Mouse (Mus musculus) limb, embryonic 14.5 days (tissue): ENCODE results near the gene Rgs7. TPM values are rescaled to one million over a fixed set of nuclear protein-coding genes. Genes with fewer than 3 reads are reported as not detected.

ENCODE experiments used
- ATAC-seq: fragments of 200-750 bp; cut with Nextera tagmentation; 2 replicates; pipeline ENCODE4 v1.8.0; 2017; ENCODE audit warnings: low read depth, moderate number of reproducible peaks, moderate TSS enrichment; ENCODE audit not compliant: low FRiP score
- DNase-seq: peaks from one replicate; pipeline ENCODE4 v3.0.0-alpha.2; 2015; ENCODE audit warnings: low spot score
- H3K27ac ChIP-seq: fragments of 300-500 bp; sonication (generic); replicated peaks from 2 replicates; pipeline ENCODE4 v1.5.1; 2014; ENCODE audit warnings: low read depth, mild to moderate bottlenecking, low read length, moderate library complexity, mixed read lengths
- H3K27me3 ChIP-seq: fragments of 300-500 bp; sonication (generic); 2 replicates; pipeline ENCODE4 v1.6.1; 2014; ENCODE audit warnings: low read length, mixed read lengths; ENCODE audit not compliant: control insufficient read depth, insufficient read depth
- H3K36me3 ChIP-seq: fragments of 300-500 bp; sonication (generic); 2 replicates; pipeline ENCODE4 v1.6.1; 2014; ENCODE audit warnings: mild to moderate bottlenecking, low read length, moderate library complexity, mixed read lengths; ENCODE audit not compliant: control insufficient read depth, insufficient read depth
- H3K4me1 ChIP-seq: fragments of 300-500 bp; sonication (generic); 2 replicates; pipeline ENCODE4 v1.6.1; 2014; ENCODE audit warnings: antibody characterized with exemption, low read length, mixed read lengths; ENCODE audit not compliant: control insufficient read depth, insufficient read depth
- H3K4me2 ChIP-seq: fragments of 300-500 bp; sonication (generic); replicated peaks from 2 replicates; pipeline ENCODE4 v1.6.1; 2014; ENCODE audit warnings: low read depth, mild to moderate bottlenecking, low read length, moderate library complexity; ENCODE audit not compliant: severe bottlenecking
- H3K4me3 ChIP-seq: fragments of 300-500 bp; sonication (generic); replicated peaks from 2 replicates; pipeline ENCODE4 v1.5.1; 2014; ENCODE audit warnings: low read length
- H3K9ac ChIP-seq: fragments of 300-500 bp; sonication (generic); 2 replicates; pipeline ENCODE4 v1.6.1; 2014; ENCODE audit warnings: mild to moderate bottlenecking, low read depth, low read length, moderate library complexity; ENCODE audit not compliant: severe bottlenecking
- H3K9me3 ChIP-seq: fragments of 300-500 bp; sonication (generic); 2 replicates; pipeline ENCODE4 v1.6.1; 2016; ENCODE audit warnings: low read length; ENCODE audit not compliant: control insufficient read depth
- POLR2A ChIP-seq: fragments of 200-500 bp; IDR thresholded peaks from 2 replicates; pipeline ENCODE4 v1.8.0; 2012; ENCODE audit warnings: inconsistent platforms, mild to moderate bottlenecking, moderate library complexity, borderline replicate concordance; ENCODE audit not compliant: insufficient read depth, insufficient read length; ENCODE audit errors: extremely low read depth
- WGBS: fragments of 180-500 bp; shearing (Covaris S2); extraction: QIAGEN DNeasy Blood & Tissue Kit; methylation state at CpG from one replicate; pipeline ENCODE4 v1.1.7; 2014; 5-methylcytosine and 5-hydroxymethylcytosine counted together
- polyA plus RNA-seq, 2 experiments: library from polyadenylated mRNA; depleted of rRNA in 1 of 2; stranded (reverse) in 1 of 2; unstranded in 1 of 2; fragments of >200 nt; fragmentation: Nextera tagmentation in 1 of 2; extraction: Ambion mirVana in 1 of 2; gene quantifications; 2 replicates each; pipeline versions ENCODE4 v1.2.1 to v1.2.3; 2012 to 2014

The Rgs7 gene
- polyA plus RNA-seq, 2 experiments, result 0.47 to 0.65 TPM

DNA sequence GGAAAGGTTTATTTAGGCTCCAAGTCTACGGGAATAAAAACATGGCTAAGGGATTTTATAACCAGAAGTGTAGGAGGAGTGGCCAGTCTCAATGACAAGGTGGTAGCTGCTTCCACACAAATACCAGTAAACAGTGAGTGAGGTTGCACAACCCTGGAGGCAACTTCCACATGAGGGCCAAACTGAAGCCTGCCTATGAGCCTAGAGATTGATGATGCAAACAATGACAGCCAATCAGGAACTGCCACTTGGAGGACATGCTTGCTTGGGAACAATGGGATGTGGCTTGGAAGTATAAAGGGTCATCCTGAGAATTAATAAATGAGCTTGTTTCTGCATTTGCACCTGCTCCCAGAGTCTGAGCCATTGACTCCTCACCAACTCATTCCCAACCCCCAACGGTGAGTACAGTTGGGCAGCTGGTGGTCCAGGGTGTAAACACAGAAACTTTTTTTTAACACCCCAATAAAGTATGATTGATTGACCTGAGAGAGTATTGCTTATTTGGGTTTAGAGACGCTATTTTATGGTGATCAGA lies 162.3 kb downstream of the Rgs7 start:
- no peaks in the 10 kb centered on the region for H3K27me3 ChIP-seq
- no peak overlapping the region for H3K27ac ChIP-seq
- H3K4me1 ChIP-seq, result no peaks in the 10 kb centered on the region
- no peak for TF ChIP-seq POLR2A
- H3K4me2 ChIP-seq, result no peak overlapping the region
- H3K4me3 ChIP-seq, result no peak overlapping the region
- no peaks in the 10 kb centered on the region for H3K36me3 ChIP-seq
- no peaks in the 10 kb centered on the region for H3K9me3 ChIP-seq
- ATAC-seq (no peak), DNase-seq (no peak)
- H3K9ac ChIP-seq, result no peak overlapping the region
- WGBS, result 62% methylated on average over 3 of the region's 3 CpGs

DNA sequence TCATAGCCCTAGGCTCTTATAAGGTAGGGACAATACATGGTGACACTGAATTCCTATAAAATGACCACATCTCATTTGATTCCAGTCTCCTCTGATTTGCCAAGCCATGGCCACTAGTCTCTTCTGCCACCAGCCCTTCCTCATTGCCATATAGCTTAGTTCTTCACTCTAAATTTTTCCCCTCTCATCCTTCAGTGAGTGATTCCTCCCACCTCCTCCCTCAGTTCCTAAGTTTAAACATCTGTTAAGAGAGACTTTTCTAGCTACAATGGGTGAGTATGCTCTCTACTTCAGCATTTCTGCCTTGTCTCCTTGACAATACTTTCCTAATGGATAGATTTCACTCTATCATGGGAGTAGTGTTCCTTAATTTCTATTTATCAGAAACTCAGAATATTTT lies 169.5 kb downstream of the Rgs7 start:
- ATAC-seq (no peak), DNase-seq (no peak)
- H3K4me2 ChIP-seq, result no peak overlapping the region
- H3K4me3 ChIP-seq, result no peak overlapping the region
- no peaks in the 10 kb centered on the region for H3K9me3 ChIP-seq
- no peaks in the 10 kb centered on the region for H3K27me3 ChIP-seq
- H3K36me3 ChIP-seq, result no peaks in the 10 kb centered on the region
- H3K4me1 ChIP-seq, result no peaks in the 10 kb centered on the region
- no peak overlapping the region for H3K9ac ChIP-seq
- H3K27ac ChIP-seq, result no peak overlapping the region
- TF ChIP-seq POLR2A, result no peak

DNA sequence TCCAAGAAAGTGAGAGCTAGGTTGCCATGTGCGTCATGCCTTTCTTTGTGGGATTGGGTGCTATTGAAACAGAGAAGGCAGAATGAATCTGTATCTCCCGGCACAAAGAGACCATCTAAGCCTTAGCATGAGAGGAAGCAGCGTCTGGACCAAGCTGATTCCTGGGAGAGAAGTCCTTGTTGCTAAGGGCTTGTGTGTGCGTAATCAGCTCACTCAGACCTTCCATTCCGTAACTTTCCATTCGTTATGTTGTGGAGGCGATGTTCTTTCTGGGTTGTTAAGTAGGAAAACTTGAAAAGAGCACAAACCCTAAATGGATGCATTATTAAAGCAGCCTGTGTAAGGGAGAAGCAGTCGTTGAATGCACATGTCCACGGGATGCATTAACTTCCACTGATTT lies 173.1 kb downstream of the Rgs7 start:
- no peak for ATAC-seq
- H3K36me3 ChIP-seq, result no peaks in the 10 kb centered on the region
- no peaks in the 10 kb centered on the region for H3K4me1 ChIP-seq
- H3K4me3 ChIP-seq, result no peak overlapping the region
- H3K27me3 ChIP-seq, result no peaks in the 10 kb centered on the region
- no peak overlapping the region for H3K4me2 ChIP-seq
- WGBS, result 72% methylated on average over 9 of the region's 9 CpGs
- H3K9me3 ChIP-seq, result no peaks in the 10 kb centered on the region
- TF ChIP-seq POLR2A, result no peak
- H3K9ac ChIP-seq, result no peak overlapping the region
- no peak for DNase-seq
- H3K27ac ChIP-seq, result no peak overlapping the region

DNA sequence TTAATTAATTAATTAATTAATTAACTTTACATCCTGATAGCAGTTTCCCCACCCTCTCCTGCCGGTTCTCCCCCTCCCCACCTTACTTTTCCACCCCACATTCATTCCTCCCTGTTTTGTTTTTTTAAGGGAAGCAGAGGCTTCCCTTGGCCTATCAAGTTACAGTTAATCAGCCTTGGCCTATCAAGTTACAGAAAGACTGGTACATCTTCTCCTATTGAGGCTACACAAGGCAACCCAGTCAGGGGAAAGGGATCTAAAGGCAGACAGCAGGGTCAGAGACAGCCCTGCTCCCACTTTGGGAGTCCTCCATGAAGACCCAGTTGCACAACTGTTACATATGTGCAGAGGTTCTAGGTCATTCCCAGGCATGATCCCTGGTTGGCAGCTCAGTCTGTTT lies 175.0 kb downstream of the Rgs7 start:
- Histone ChIP-seq H3K4me1 (no peaks in the 10 kb centered on the region), H3K27ac (no peak overlapping the region), H3K4me3 (no peak overlapping the region), H3K4me2 (no peak overlapping the region), H3K9me3 (no peaks in the 10 kb centered on the region), H3K9ac (no peak overlapping the region), H3K27me3 (no peaks in the 10 kb centered on the region), H3K36me3 (no peaks in the 10 kb centered on the region)
- TF ChIP-seq POLR2A, result no peak
- ATAC-seq (no peak), DNase-seq (no peak)
- 8% methylated on average over 1 of the region's 1 CpGs for WGBS

DNA sequence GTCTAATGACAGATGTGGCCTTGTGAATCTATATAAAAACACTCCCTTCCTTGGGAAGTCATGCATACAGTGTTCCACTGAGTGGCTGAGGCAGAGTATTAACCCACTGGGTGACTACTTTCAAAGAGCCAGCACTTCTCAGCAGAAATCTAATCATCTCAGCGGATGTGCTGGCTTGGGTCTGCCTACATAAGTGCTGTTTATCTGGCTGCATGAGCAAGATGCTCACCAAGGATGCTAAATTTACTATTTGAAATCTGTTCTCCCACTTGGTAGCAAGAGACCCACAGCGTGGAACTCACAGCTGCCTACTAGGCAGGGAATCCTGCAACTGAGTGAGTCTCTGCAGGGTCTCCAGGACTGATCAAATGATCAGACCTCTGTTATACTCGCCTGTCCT lies 184.7 kb downstream of the Rgs7 start:
- ATAC-seq, result no peak
- no peak for TF ChIP-seq POLR2A

DNA sequence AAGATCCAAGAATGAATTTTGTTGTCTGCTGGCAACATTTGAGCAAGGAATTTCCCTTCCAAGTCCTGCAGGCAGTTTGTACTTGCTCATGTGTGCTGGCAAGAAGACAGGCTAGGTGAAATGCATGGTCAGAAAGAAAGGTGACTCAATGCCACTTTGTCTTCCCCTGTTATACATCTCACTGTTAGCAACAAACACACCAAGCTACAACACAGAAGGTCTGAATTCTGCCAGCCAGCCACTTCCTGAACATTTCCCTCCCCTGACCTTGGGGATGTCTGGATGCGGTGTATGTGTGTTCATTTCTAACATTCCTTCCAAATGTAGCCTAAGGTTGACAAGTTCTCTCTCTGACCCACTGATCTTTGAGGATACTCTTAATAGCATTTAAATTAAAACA lies 191.4 kb downstream of the Rgs7 start:
- Histone ChIP-seq H3K4me1 (no peaks in the 10 kb centered on the region), H3K36me3 (no peaks in the 10 kb centered on the region), H3K4me3 (no peak overlapping the region), H3K27me3 (no peaks in the 10 kb centered on the region), H3K27ac (no peak overlapping the region), H3K9ac (no peak overlapping the region), H3K4me2 (no peak overlapping the region), H3K9me3 (no peaks in the 10 kb centered on the region)
- no peak for DNase-seq
- TF ChIP-seq POLR2A, result no peak
- 72% methylated on average over 1 of the region's 1 CpGs for WGBS
- ATAC-seq, result no peak

More for the DNA sequence above, 184.7 kb downstream of the Rgs7 start:
- no peak overlapping the region for H3K4me3 ChIP-seq
- no peaks in the 10 kb centered on the region for H3K36me3 ChIP-seq
- H3K27ac ChIP-seq, result no peak overlapping the region
- H3K27me3 ChIP-seq, result no peaks in the 10 kb centered on the region
- H3K9me3 ChIP-seq, result no peaks in the 10 kb centered on the region
- H3K4me1 ChIP-seq, result no peaks in the 10 kb centered on the region
- no peak overlapping the region for H3K4me2 ChIP-seq
- WGBS, result 79% methylated on average over 3 of the region's 3 CpGs
- no peak overlapping the region for H3K9ac ChIP-seq
- DNase-seq, result no peak
